Mouse (Mus musculus) thymus, adult 2 months (tissue): ENCODE results near the gene Prps1l1. TPM values are rescaled to one million over a fixed set of nuclear protein-coding genes. Genes with fewer than 3 reads are reported as not detected.

Source experiments
- DNase-seq: peaks from one replicate; pipeline ENCODE4 v3.0.0; 2021
- H3K27ac ChIP-seq: fragments of 200-500 bp; 2 replicates; pipeline ENCODE4 v1.5.1; 2012; ENCODE audit warnings: low read length, control low read depth; ENCODE audit not compliant: control insufficient read depth, insufficient read depth
- H3K27me3 ChIP-seq: fragments of 200-500 bp; 2 replicates; pipeline ENCODE4 v1.6.1; 2012; ENCODE audit warnings: mild to moderate bottlenecking, low read length, moderate library complexity, mixed read lengths; ENCODE audit not compliant: control insufficient read depth, insufficient read depth
- H3K36me3 ChIP-seq: fragments of 200-500 bp; 2 replicates; pipeline ENCODE4 v1.6.1; 2012; ENCODE audit warnings: mild to moderate bottlenecking, low read length, moderate library complexity; ENCODE audit not compliant: control insufficient read depth, insufficient read depth
- H3K4me1 ChIP-seq: fragments of 200-500 bp; replicated peaks from 2 replicates; pipeline ENCODE4 v1.6.1; 2012; ENCODE audit warnings: low read length; ENCODE audit not compliant: control insufficient read depth, insufficient read depth
- H3K4me3 ChIP-seq: fragments of 200-500 bp; 2 replicates; pipeline ENCODE4 v1.5.1; 2012; ENCODE audit warnings: mild to moderate bottlenecking, low read length, control low read depth, moderate library complexity; ENCODE audit not compliant: control insufficient read depth, insufficient read depth
- CTCF ChIP-seq: fragments of 200-500 bp; IDR thresholded peaks from 2 replicates; pipeline ENCODE4 v1.5.1; 2012; ENCODE audit warnings: mild to moderate bottlenecking, control low read depth, low read length, moderate library complexity, borderline replicate concordance; ENCODE audit not compliant: control insufficient read depth, poor library complexity, insufficient read depth; ENCODE audit errors: extremely low read depth
- POLR2A ChIP-seq: fragments of 200-500 bp; IDR thresholded peaks from 2 replicates; pipeline ENCODE4 v1.6.1; 2012; ENCODE audit warnings: mild to moderate bottlenecking, low read length, control low read depth, moderate library complexity; ENCODE audit not compliant: control insufficient read depth, poor library complexity, insufficient read depth; ENCODE audit errors: extremely low read depth
- WGBS: fragments of 180-500 bp; shearing (Covaris S2); methylation state at CpG from one replicate; pipeline ENCODE4 v1.1.7; 2018; 5-methylcytosine and 5-hydroxymethylcytosine counted together
- polyA plus RNA-seq: library from polyadenylated mRNA; depleted of rRNA; stranded (reverse); fragments of >200 nt; gene quantifications from 2 replicates; pipeline ENCODE4 v1.2.3, GENCODE M21; 2012; rRNA removed

Gene Prps1l1
- polyA plus RNA-seq, result not detected in 2 replicates

- no peaks in the 10 kb centered on the region for H3K36me3 ChIP-seq
- H3K4me1 ChIP-seq, result no peaks in the 10 kb centered on the region; the same call in 1 of the 2 replicates
- H3K4me3 ChIP-seq, result no peak within 1 kb of the TSS
- no peak for DNase-seq
- TF ChIP-seq POLR2A (no peak), CTCF (no peak)
- WGBS, result 94% methylated on average over 4 of the region's 4 CpGs
- H3K27ac ChIP-seq, result no peak within 1 kb of the TSS
- H3K27me3 ChIP-seq, result no peaks in the 10 kb centered on the region
These were observed at the start of gene Prps1l1 for GRCm38 (mm10) chr12:34984461-34984860. Gene Prps1l1, plus strand, starts transcription at chr12:34984761.

- WGBS, result 100% methylated on average over 1 of the region's 1 CpGs
- no peaks in the 10 kb centered on the region for H3K27me3 ChIP-seq
- no peak overlapping the region for H3K4me3 ChIP-seq
- TF ChIP-seq POLR2A, result no peak
- no peak for TF ChIP-seq CTCF
- no peaks in the 10 kb centered on the region for H3K36me3 ChIP-seq
- DNase-seq, result peak; percentile 26
- no peak overlapping the region for H3K27ac ChIP-seq
- no peaks in the 10 kb centered on the region for H3K4me1 ChIP-seq
These were observed 46.6 kb upstream of the Prps1l1 start for GRCm38 (mm10) chr12:34937918-34938317.

GRCm38 (mm10) chr12:34949066-34949706 is 35.4 kb upstream of the Prps1l1 start:
- TF ChIP-seq CTCF (no peak), POLR2A (no peak)
- Histone ChIP-seq H3K4me3 (no peak overlapping the region), H3K36me3 (no peaks in the 10 kb centered on the region), H3K4me1 (no peaks in the 10 kb centered on the region), H3K27ac (no peak overlapping the region), H3K27me3 (no peaks in the 10 kb centered on the region)
- no peak for DNase-seq
- whole genome bisulfite sequencing, result 46% methylated on average over 6 of the region's 6 CpGs

- WGBS, result 45% methylated on average over 3 of the region's 3 CpGs
- H3K4me3 ChIP-seq, result no peak overlapping the region
- TF ChIP-seq CTCF, result no peak
- TF ChIP-seq POLR2A, result no peak
- H3K36me3 ChIP-seq, result no peaks in the 10 kb centered on the region
- H3K4me1 ChIP-seq, result no peaks in the 10 kb centered on the region
- no peak for DNase-seq
- no peak overlapping the region for H3K27ac ChIP-seq
- no peaks in the 10 kb centered on the region for H3K27me3 ChIP-seq
These were observed 8.6 kb upstream of the Prps1l1 start for GRCm38 (mm10) chr12:34975991-34976390.

GRCm38 (mm10) chr12:34985865-34986264 is 1.3 kb downstream of the Prps1l1 start:
- TF ChIP-seq POLR2A (no peak), CTCF (no peak)
- Histone ChIP-seq H3K27ac (no peak overlapping the region), H3K4me3 (no peak overlapping the region), H3K4me1 (no peaks in the 10 kb centered on the region; the same call in 1 of the 2 replicates), H3K27me3 (no peaks in the 10 kb centered on the region), H3K36me3 (no peaks in the 10 kb centered on the region)
- 64% methylated on average over 5 of the region's 5 CpGs for WGBS
- no peak for DNase-seq

- DNase-seq, result no peak
- Histone ChIP-seq H3K4me3 (no peak overlapping the region), H3K4me1 (no peaks in the 10 kb centered on the region; the same call in 1 of the 2 replicates), H3K27me3 (no peaks in the 10 kb centered on the region), H3K36me3 (no peaks in the 10 kb centered on the region), H3K27ac (no peak overlapping the region)
- WGBS, result 79% methylated on average over 7 of the region's 7 CpGs
- TF ChIP-seq CTCF (no peak), POLR2A (no peak)
These were observed 5.1 kb downstream of the Prps1l1 start for GRCm38 (mm10) chr12:34989537-34990200.
